Mouse (Mus musculus): Measurements from ENCODE around the gene Cyp2f2. TPM values are rescaled to one million over a fixed set of nuclear protein-coding genes. Genes with fewer than 3 reads are reported as not detected.

Cyp2f2 gene
- 46.7 and 54.5 TPM in 2 replicates for polyA plus RNA-seq (2012; rRNA removed; ENCODE audit: low replicate concordance)

DNA sequence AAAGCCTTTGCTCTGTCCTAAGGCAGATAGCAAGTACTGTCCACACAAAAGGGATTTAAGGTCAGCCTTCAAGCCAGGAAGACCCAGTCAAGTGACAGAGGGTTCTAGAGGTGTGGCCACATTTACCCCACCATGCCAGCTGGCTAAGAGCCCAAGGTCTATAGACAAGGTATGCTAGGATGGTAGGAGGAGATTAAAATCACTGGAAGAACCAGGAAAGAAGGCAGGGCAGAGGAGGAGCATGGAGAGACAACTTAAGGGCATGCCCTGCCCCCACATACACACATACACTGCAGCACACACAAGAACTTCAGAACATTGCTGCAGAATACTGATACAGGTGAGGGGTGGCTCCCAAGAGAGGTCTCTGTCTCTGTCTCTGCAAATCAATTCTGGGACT, at the start of gene Cyp2f2:
Cyp2f2 (plus strand) TSS at position 234 of the 400 bp plus-strand sequence.

DNA sequence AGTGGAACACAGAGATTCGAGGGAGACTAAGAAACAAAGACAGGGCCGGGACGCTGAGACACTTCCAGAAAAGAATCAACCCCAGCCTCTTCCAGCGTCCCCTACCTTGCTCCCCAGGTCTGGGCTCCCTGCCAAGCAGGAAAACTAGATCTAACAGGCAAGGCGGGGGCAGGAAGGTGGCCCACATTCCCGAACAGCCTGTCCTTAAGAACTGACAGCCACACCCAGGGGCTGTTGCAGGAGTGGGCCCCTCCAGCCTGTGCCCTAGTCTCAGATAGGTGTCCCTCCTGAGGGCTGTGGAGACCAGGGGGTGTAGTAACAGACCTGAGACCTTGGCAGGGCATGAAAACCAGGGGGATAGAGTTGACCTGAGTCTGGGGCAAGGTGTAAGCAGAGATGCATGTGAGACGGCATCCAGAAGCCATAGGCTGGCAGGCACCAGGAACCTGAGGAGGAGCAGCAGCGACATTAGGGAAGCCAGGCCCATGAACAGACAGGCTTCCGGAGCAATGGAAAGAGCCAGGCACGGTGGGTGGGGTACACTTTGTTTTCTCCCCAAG, 33.6 kb downstream of the Cyp2f2 start, which contains the start of gene Cyp2t4:
Cyp2t4 (plus strand) TSS at position 510 of the 560 bp plus-strand sequence.

GRCm38 (mm10) chr7:27166614-27167474, 47.1 kb downstream of the Cyp2f2 start, which contains the start of gene Egln2:
TSS of gene Egln2 (minus strand) at chr7:27166802.

DNA sequence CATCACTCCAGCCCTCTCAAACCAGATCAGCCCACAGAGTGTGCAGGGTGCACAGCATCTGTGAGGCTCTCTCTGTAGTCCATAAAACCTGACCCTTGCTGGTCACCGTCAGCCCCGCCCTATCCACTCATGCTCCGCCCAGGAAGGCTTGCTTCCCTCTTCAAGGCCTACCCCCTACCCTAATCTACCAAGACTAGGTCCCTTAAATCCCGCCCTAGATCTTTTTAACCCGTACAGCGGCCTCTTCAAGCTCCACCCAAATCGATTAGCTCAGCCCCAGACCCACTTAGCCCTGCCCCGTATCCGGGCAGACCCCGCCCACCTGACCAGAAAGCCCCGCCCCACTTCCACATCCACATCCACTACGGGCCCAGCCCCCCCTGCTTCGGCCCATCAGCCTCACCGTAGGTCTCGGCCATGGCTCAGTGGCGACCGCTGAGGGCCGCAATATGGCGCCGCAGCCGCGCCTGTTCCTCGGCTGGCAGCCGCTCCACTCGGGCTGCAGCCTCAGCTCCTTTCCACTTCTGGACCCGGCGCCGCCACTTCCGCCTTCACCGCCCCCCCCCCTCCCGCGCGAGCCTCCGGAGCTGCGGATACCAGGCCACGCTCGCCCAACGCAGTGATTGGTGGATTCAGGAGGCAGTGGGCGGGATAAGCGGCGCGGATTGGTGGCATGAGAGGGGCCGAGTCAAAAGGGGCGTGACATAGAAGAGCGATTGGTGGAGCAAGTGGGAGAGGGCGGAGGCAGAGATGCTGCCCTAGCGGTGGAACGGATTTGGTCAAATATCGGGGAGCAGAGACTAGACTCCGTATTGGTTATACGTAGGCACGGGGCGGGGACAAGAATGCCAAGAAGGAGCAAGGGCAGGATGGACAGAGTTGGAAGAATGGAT, 58.9 kb downstream of the Cyp2f2 start, which contains the start of gene Rab4b:
Rab4b (minus strand) TSS at position 573 of the 893 bp plus-strand sequence.

GRCm38 (mm10) chr7:27180837-27181695, 61.4 kb downstream of the Cyp2f2 start, which contains the start of the genes Gm21983 and Mia:
TSS of gene Gm21983 (minus strand) at chr7:27181086.
TSS of gene Mia (minus strand) at chr7:27181157.

Other genes starting within 250 kb of the Cyp2f2 start
- gene Cyp2a22, start 180.5 kb upstream of the Cyp2f2 start, polyA plus RNA-seq (2012; rRNA removed; ENCODE audit: low replicate concordance): not detected in 2 replicates
- gene Cyp2a12, start 90.8 kb upstream of the Cyp2f2 start, polyA plus RNA-seq (2012; rRNA removed; ENCODE audit: low replicate concordance): 1.7 TPM in 1 of 2 replicates, not detected in the other
- not detected in 2 replicates for gene Cyp2t4, start 33.8 kb downstream of the Cyp2f2 start, polyA plus RNA-seq (2012; rRNA removed; ENCODE audit: low replicate concordance)
- gene Egln2, start 46.9 kb downstream of the Cyp2f2 start, polyA plus RNA-seq (2012; rRNA removed; ENCODE audit: low replicate concordance): 91.0 and 122 TPM in 2 replicates
- gene Rab4b, start 59.0 kb downstream of the Cyp2f2 start, polyA plus RNA-seq (2012; rRNA removed; ENCODE audit: low replicate concordance): 61.9 and 99.4 TPM in 2 replicates
- gene Gm21983, start 61.2 kb downstream of the Cyp2f2 start, polyA plus RNA-seq (2012; rRNA removed; ENCODE audit: low replicate concordance): 0.24 TPM in 1 of 2 replicates, not detected in the other
- gene Mia, start 61.2 kb downstream of the Cyp2f2 start, polyA plus RNA-seq (2012; rRNA removed; ENCODE audit: low replicate concordance): 6.7 and 7.7 TPM in 2 replicates
- 12.6 and 18.8 TPM in 2 replicates for gene BC024978, start 75.9 kb downstream of the Cyp2f2 start, polyA plus RNA-seq (2012; rRNA removed; ENCODE audit: low replicate concordance)
- 137 and 208 TPM in 2 replicates for gene Snrpa, start 76.4 kb downstream of the Cyp2f2 start, polyA plus RNA-seq (2012; rRNA removed; ENCODE audit: low replicate concordance)
- gene Itpkc, start 108.8 kb downstream of the Cyp2f2 start, polyA plus RNA-seq (2012; rRNA removed; ENCODE audit: low replicate concordance): 10.9 and 11.3 TPM in 2 replicates
- gene Coq8b, start 113.1 kb downstream of the Cyp2f2 start, polyA plus RNA-seq (2012; rRNA removed; ENCODE audit: low replicate concordance): 54.2 and 84.1 TPM in 2 replicates
- 34.2 and 70.1 TPM in 2 replicates for gene Numbl, start 138.5 kb downstream of the Cyp2f2 start, polyA plus RNA-seq (2012; rRNA removed; ENCODE audit: low replicate concordance)
- 151 and 265 TPM in 2 replicates for gene Ltbp4, start 217.8 kb downstream of the Cyp2f2 start, polyA plus RNA-seq (2012; rRNA removed; ENCODE audit: low replicate concordance)
- gene Shkbp1, start 236.1 kb downstream of the Cyp2f2 start, polyA plus RNA-seq (2012; rRNA removed; ENCODE audit: low replicate concordance): 82.8 and 146 TPM in 2 replicates
- gene Gm20479, start 237.5 kb downstream of the Cyp2f2 start, polyA plus RNA-seq (2012; rRNA removed; ENCODE audit: low replicate concordance): not detected in 2 replicates